Mouse (Mus musculus) liver, postnatal 0 days (tissue): ENCODE results near the gene Dexi.

Experiments used
- CTCF ChIP-seq: sonication (generic); IDR thresholded peaks from 2 replicates; pipeline ENCODE4 v1.5.1; 2016; ENCODE audit warnings: antibody characterized with exemption, low read depth
- EP300 ChIP-seq: IDR thresholded peaks from 2 replicates; pipeline ENCODE4 v1.6.1; 2016; ENCODE audit warnings: antibody characterized with exemption, low read depth, mild to moderate bottlenecking

GRCm38 (mm10) chr16:10536961-10537360 is 5.9 kb downstream of the Dexi start:
- TF ChIP-seq EP300 (no peak), CTCF (no peak)
